Mouse (Mus musculus): ENCODE results near the gene Hip1.

DNA sequence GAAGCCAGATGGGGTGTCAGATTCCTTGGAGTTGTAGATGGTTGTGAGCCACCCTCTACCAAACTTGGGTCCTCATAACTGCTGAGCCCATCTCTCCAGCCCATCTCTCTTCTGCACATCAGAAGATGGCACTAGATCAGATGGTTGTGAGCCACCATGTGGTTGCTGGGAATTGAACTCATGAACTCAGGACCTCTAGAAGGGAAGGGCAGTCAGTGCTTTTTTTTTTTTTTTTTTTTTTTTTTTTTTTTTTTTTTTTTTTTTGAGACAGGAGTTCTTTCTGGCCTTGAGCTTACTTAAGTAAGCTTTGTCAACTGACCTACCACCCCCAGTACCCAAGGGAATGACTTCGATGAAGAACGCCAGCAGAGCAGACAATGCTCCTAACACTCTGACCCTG is 3.1 kb upstream of the Hip1 start:
- TF ChIP-seq CTCF (IDR thresholded peaks at IDR 0.05; ENCODE audit: low read depth, low read length): no peak
- no peak for TF ChIP-seq POLR2A (IDR thresholded peaks at IDR 0.05; ENCODE audit: insufficient read depth, low read length)

Measured in ES-Bruce4 (cell line).